Mouse (Mus musculus) layer of hippocampus, postnatal 25 days (tissue): ENCODE measurements around the gene Fam229a. TPM values are rescaled to one million over a fixed set of nuclear protein-coding genes. Genes with fewer than 3 reads are reported as not detected.

Experiments used
- DNase-seq, 2 experiments: peaks; one replicate each; pipeline ENCODE4 v3.0.0; 2022; ENCODE audit warnings: mixed read lengths in 2 of 2, low spot score in 1 of 2; ENCODE audit errors: extremely low spot score in 1 of 2
- total RNA-seq, 2 experiments: library from RNA; stranded (reverse); gene quantifications; 2 replicates each; pipeline ENCODE4 v1.2.3; 2021

Gene Fam229a
- total RNA-seq, 2 experiments from 2014 or later: not detected

DNA sequence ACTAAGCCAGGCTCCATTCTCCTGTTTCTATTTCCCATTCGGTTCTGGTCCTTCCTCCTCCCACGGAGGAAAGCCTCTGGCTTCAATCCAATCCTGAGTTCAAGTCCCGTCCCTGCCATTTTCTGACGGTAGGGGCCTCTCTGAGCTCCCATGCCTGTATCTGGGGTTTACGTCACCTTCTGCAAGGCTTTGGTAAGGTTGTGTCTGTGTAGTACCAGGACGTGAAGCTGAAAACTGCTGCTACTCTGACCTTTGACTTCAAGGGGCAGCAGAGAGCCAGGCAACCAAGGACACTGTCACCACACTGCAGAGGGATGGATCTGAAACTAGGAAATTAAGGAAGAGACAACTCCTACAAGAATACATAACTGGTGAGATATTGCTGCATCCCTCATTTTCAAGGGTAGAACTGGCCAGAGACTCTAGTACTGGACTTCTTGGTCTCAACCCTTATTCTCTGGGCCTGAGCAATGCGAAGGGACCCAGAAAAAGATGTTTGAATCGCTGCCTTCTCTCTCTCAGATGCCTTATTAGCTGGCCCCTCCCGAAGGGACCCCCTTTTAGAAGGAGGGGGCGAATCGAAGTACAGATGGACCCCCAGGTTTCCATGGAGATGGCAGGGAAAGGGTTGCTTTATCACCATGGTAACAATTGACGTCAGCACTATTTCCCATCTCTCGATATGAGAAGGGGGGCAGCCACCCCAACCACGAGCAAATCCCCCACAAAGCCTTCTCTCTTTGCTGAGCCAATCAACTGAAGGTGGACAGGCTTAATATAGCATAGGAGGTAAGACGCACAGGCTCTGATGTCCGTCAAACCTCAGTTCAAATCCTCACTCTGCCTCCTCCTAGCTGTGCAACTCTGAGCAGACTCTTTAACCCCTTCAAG is 4.9 kb downstream of the Fam229a start:
- DNase-seq: peak in 1 of 2 experiments; percentile 44

- no peak for DNase-seq
Observed at GRCm38 (mm10) chr4:129496631-129497030, 5.6 kb downstream of the Fam229a start.

DNA sequence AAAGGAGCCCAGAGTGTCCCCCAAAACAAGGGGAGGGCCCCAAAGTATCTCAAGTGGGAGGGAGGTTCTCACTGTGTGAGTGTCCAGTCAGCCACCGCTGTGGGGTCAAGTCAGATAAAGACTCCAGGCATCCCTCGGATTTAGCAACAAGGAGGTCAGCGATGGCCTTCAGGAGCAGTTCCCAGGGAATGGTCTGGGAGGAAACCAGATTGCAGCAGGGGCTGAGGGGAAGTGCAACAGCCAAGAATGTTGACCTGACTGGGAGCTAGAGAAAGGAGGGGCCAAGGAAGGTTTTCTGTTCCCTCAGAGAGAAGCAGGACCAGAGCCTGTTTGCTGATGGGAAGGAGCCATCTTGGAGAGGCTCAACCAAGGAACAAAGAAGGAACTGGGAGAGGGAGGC is 8.0 kb downstream of the Fam229a start:
- no peak for DNase-seq

GRCm38 (mm10) chr4:129500017-129500416 is 9.0 kb downstream of the Fam229a start:
- DNase-seq: no peak

DNA sequence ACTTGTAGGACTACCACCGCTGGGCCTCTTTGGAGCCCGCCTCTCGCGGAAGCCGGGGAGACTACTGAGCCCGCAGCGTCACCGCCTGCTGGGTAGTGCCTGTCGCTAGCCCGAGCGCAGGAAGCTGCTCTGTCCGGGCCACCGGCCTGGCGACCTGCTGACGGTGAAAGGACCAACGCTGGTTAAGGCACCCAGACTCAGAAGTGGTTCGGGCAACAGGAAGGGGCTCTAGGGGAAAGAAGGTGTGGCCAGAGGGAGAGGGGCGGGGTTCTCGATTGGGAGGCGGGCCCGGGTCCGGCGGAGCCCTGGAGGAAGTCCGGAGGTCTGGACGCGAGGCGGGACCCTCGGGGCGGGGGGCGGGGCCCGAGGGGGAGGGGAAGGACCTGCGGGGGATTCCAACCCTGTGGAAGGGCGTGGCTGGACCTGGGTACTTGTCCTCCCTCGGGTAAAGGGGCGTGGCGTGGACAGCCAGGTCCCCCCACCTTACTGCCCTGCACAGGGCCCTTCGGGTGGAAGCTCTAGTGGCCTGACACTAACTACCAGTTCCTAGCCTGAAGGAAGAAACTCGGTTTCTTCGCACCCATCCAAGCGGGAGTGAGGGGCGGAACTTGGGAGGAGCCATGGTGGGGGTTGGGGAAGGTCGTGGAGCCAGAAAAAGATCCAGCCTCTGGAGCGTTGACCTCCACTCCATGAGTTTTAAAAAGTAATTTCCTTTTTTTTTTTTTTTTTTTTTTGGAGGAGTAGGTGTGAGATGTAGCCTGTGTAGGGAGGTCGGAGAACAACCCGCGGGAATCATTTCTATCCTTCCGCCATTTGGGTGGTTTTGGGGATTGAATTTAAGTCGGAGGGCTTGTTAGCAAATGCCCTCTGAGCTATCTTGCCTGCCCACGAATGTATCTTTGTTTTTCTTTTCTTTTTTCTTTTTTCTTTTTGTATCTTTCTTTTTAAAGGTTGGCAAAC is 9.9 kb downstream of the Fam229a start:
- DNase-seq: peak; percentile 54 to 66

DNA sequence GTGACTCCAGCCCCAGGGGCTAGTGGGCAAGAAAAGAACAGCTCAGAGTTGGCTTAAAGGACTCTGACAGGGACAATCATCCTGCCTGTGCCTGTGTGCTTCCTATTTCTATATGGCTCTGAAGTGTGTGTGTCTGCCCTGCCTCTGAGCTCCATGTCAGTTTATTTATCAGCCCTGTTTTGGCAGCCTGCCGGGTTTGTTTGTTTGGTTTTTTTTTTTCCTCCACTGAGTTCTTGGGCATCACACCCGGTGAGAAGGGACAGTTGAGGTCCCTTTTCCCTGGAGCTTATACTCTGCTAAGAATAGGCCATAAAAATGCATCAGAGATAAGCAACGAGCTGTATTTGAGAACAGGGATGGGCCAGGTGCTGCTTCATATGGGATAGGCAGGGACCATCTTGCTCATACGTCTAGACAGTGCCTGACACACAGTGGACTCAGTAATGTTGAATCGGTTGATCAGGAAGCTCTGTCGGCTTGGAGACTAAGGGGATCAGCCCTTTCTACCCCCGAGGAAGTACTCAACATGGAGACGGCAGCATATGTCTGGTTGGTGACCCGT is 11.4 kb downstream of the Fam229a start:
- no peak for DNase-seq

DNA sequence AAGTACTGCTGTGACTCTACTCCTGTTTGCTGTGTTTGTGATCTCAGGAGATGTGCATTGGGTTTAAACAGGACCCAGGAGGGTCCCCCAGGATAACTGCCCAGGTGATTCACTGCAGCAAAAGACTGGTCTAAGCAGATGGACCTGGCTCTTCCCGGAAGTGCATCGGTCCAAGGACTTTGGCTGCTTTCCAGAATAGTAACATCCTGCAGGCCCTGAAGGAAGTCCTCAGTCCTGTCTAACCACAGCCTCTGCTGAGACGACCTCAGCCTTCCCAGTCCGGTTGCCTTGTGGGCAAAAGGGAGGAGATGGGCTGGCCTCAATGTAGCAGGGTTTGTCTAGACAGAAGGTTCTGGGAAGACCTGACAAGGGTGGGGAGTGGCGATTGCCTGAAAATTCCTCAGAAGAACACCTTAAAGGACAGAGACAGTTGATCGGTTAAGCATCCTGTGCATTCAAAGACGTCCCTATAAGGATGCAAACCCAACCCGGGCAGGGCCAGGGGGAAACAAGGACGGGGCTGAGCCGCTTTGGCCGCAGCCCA is 12.0 kb downstream of the Fam229a start:
- DNase-seq: no peak

GRCm38 (mm10) chr4:129505511-129505910 is 14.5 kb downstream of the Fam229a start:
- no peak for DNase-seq

DNA sequence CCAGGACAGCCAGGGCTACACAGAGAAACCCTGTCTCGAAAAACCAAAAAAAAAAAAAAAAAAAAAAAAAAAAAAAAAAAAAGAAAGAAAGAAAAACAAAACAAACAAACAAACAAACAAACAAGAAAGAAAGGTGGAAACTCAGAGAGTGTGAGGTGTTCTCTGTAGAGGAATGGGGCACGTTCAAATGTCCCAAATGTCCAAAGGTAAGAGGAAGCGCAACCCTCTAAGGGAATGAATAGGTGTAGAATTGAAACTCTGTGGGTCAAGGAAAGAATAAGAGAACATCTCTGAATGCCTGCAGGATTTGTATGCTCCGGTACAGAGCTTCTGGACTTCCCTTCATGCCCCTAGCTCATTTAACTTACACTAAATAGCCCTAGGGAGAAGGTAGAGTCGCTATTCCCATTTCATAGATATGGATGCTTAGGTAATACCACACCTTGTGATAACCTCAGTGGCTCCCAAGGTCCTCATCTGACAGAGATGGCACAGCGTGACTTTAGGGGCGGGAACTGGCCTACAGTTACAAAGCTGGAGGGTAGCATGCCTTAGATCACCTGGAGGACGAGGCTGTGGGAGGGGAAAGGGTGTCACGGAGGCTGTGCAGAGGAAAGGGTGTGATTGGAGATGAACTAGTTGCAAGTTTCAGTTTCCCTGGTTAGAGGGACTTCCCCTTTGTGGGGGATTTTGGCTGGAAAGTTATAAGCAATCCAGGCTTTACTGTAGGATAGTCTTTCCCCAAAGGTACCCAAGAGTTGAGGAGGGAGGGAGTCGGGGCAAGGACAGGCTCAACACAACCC is 16.6 kb downstream of the Fam229a start:
- DNase-seq: no peak

DNA sequence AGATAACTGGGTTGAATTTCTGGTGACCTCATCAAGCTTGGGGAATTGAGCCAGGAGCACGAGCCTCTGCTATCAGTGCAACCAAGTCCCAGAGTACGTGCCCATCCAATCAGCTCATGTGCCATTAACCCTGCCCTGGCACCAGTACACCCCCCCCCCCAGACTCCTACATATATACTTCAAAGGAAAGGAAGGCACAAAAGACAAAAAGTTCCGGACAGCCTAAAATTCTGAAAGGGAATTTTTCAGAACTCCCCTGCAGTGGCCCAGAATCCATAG is 17.2 kb downstream of the Fam229a start:
- no peak for DNase-seq

GRCm38 (mm10) chr4:129508834-129509600 is 18.0 kb downstream of the Fam229a start:
- no peak for DNase-seq

DNA sequence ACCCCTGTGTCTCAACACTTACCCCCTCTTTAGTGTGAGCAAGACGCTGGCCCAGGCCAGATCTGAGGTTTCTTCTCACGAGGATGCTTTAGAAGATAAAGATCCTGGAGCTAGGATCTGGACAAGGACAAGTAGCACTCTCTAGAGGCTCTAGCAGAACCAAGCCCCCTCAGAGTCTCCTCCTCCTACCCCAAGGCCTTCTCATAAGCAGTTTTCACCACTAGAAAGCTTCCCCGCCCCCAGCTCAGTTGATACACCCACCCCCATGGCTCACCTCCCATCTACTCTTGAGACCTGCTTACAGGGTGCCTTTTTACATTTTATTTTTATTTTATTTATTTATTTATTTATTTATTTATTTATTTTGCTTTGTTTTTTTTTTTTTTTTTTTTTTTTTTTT is 18.7 kb downstream of the Fam229a start:
- no peak for DNase-seq

DNA sequence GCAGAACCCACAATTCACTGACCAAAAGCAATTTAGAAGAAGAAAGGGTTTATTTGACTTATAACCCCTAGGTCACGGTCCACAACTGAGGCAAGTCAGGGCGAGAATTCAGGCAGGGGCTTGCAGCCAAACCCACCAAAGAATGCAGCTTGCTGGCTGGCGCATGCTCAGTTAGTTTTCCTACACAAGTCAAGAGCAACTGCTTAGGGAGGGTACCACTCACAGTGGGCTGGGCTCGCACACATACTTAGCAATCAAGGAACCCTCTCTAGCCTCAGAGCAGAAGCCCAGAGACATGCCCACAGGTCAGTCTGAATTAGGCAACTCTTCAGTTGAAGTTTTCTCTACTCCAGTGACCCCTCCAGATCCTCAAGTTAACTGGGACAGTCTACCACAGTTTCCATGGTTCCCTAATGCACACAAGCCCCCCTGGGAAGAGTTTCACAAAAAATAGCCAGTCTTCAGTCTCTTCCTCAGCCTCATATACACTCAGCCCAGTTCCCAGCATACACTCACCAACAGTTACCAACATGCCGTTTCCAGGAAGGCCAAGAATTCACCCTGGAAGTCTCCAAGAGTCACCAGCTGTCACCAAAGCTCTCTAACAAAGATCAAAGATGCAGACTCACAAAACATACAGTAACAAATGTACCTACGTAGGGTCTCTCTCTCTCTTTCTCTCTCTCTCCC is 19.9 kb downstream of the Fam229a start:
- DNase-seq: no peak

DNA sequence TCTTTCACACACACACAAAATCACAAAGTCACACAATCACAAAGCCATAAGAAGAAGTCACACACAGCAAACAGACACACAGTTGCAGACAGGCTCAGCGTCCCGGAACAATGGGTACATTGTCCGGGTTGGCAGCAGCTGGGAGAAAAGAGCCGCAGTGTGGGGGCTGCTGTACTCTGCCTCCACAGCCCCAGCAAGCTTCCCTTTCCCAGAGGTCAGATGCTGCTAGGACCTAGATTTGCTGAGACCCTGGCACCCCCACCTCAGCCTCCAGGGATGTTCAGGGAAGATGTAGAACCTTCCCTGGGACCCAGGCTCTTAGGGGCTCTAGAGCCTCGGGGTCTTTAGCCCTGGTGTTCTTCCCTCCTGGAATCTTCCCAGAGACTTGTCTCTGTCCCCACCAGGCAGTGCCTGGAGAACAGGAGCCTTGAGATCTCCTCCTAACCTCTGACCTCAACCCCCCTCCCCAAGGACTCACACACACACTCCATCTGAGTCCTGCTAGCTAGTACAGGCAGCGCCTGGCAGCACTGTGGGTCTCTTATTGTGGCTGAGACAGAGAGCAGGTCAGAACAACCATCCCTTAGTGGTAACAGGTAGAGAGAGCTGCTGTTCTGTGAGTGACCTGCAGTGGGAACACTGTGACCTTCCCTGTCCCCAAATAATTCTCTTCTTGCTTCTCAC is 20.6 kb downstream of the Fam229a start:
- no peak for DNase-seq

- peak; percentile 73 to 74 for DNase-seq
Observed at GRCm38 (mm10) chr4:129513086-129513767, 22.2 kb downstream of the Fam229a start, which contains the start of gene Marcksl1. Gene Marcksl1, plus strand, starts transcription at chr4:129513581.

DNA sequence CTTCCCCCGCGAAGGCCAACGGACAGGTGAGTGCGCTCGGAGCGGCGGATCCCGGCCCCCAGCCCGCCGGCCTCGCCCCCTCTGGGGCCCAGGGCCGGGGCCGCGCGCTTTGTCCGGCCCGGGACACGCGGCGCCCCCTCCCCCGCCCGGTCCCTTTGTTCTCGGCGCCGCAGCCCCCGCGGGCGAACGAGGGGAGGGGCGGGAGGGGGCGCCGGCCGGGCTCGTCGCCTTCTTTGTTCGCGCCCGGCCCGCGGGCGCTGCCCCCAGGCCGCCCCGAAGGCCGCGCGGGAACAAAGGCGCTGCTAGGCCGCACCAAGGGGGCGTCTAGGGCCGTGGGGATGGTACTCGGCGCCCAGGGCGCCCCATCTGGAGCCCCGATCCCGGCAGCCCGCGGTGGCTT is 22.9 kb downstream of the Fam229a start:
- DNase-seq: no peak

DNA sequence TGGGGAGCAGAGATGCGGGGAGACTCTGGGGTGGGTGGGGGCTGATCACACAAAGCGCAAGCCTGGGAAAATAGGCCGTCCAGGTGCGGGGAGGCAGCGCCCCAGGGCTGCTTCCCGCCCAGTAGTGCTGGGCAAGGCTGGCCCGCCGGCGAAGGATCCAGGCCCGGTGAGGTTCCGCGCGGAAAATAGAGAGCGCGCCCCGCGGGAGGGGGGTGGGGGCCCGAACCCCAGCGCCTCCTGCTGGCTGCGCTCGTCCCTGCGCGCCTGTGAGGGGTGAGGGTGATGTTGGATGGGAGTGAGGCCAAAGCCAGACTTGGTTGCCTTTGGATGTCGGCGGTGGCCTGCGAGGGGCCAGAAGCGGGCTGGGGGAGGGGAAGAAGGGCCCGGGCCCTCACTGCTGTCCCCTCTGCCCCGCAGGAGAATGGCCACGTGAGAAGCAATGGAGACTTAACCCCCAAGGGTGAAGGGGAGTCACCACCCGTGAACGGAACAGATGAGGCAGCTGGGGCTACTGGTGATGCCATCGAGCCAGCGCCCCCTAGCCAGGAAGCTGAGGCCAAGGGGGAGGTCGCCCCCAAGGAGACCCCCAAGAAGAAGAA is 23.4 kb downstream of the Fam229a start:
- peak; percentile 65 to 75 for DNase-seq
